Mouse (Mus musculus): ENCODE measurements around the gene Hist1h1c. TPM values are rescaled to one million over a fixed set of nuclear protein-coding genes. Genes with fewer than 3 reads are reported as not detected.
"Not testable (repeated sequence)": the region's sequence is repeated elsewhere in the genome, so short reads cannot be mapped to it uniquely, and the experiment has no call there.

The Hist1h1c gene
- polyA plus RNA-seq, 1 experiment from 2014 or later, result 13.5 TPM

DNA sequence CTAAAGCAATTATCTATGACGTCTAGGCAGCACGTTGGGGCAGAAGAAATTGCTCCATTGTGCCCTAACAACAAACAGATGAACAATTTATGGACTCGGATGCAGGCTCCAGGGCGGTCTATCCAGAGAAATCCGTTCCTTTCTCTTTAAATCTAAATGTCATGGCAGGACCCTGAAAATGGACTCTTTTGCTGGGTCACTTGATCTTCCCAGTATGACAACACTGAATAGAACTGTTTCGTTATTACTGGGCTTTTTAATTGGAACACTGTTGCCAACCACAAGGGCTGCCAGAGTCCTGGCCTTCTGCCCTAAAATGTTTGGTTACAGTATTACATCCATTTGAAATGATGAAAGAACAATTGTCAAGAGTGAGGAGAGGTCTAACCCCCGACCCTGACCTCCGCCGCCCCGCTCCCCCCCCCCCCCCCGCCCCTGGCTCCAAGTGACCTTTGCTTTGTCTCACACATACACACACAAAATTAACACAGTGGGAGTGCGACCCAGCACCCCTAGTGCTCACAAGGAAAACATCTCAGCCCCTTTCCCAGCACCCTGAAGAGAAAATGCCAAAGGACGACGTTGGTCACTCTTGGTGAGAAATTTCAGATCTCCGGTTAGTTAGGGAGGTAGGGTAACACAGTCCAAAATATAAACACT is 28.8 kb upstream of the Hist1h1c start:
- peak; percentile 44; the same call in 1 of the 2 replicates for ATAC-seq (ENCODE audit: low FRiP score)
- no peak overlapping the region; the same call in 1 of the 2 replicates for H3K27ac ChIP-seq (ENCODE audit: low read depth, low read length)
- 26% methylated on average over 12 of the region's 15 CpGs for WGBS

GRCm38 (mm10) chr13:23710374-23711089 is 28.1 kb upstream of the Hist1h1c start, which contains the start of gene Hfe:
Gene Hfe (minus strand): TSS chr13:23710854.
- peaks cover 11% of the 10 kb centered on the region for H3K4me1 ChIP-seq (ENCODE audit: control insufficient read depth, insufficient read depth, low read length)
- peak; percentile 95 for DNase-seq (ENCODE audit: low spot score, missing footprints)
- H3K27ac ChIP-seq (ENCODE audit: low read depth, low read length), result no peak within 1 kb of the TSS; the same call in 1 of the 2 replicates
- WGBS, result 9% methylated on average over 14 of the region's 17 CpGs
- peak within 1 kb of the TSS; percentile 51 for H3K4me2 ChIP-seq
- no peaks in the 10 kb centered on the region for H3K27me3 ChIP-seq (ENCODE audit: control insufficient read depth, insufficient read depth, low read length)
- no peaks in the 10 kb centered on the region for H3K9me3 ChIP-seq (ENCODE audit: control insufficient read depth, low read length)
- no peaks in the 10 kb centered on the region for H3K36me3 ChIP-seq (ENCODE audit: control insufficient read depth, insufficient read depth, low read length)
- peak; percentile 78 for ATAC-seq (ENCODE audit: low FRiP score)
- H3K4me3 ChIP-seq (ENCODE audit: low read depth, low read length), result peak within 1 kb of the TSS; percentile 22
- peak within 1 kb of the TSS; percentile 51 for H3K9ac ChIP-seq (ENCODE audit: low read length)

More for the DNA sequence above, 28.8 kb upstream of the Hist1h1c start:
- peak overlapping the region; percentile 51 for H3K9ac ChIP-seq (ENCODE audit: low read length)
- H3K9me3 ChIP-seq (ENCODE audit: control insufficient read depth, low read length), result no peaks in the 10 kb centered on the region
- H3K4me2 ChIP-seq, result peak overlapping the region; percentile 51
- DNase-seq (ENCODE audit: low spot score, missing footprints), result no peak
- H3K4me1 ChIP-seq (ENCODE audit: control insufficient read depth, insufficient read depth, low read length), result peaks cover 11% of the 10 kb centered on the region
- no peaks in the 10 kb centered on the region for H3K36me3 ChIP-seq (ENCODE audit: control insufficient read depth, insufficient read depth, low read length)
- H3K27me3 ChIP-seq (ENCODE audit: control insufficient read depth, insufficient read depth, low read length), result no peaks in the 10 kb centered on the region
- H3K4me3 ChIP-seq (ENCODE audit: low read depth, low read length), result peak overlapping the region; percentile 22

DNA sequence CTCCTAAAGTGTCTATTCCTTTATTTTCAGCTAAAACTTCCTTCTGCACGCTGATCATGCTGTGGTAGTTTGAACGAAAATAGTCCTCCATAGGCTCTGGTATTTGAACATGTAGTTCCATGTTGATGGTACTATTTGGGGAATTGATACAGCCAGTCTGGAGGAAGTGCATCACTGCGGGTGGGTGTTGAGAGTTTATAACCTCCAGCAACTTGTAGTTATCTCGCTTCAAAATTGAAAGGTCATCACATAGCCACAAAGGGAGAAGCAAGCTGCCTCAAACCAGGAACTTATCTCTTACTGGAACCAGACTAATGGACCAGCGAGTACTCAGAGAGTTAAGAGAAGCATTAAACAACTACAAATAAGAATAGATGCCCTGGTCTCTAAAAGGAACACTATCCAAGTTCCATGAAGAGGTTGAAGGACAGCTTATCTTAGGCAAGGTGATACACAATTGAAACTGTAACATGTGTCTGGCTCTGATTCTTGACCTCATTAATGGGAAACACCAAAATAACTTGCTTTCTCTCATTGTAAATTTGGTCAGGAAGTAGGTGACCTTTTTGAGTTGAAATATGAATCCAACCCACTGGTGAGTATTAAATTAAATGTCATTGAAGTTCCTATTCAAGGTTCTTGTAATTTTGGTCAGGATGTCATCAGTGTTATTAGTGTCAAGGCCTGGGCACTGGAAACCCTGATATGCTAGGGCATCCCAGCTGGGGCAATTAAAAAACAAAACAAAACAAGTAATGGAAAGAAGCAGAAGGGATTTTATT is 22.2 kb upstream of the Hist1h1c start:
- WGBS, result 84% methylated on average over 5 of the region's 5 CpGs
- Histone ChIP-seq H3K27me3 (ENCODE audit: control insufficient read depth, insufficient read depth, low read length) (no peaks in the 10 kb centered on the region), H3K4me3 (ENCODE audit: low read depth, low read length) (no peak overlapping the region), H3K9me3 (ENCODE audit: control insufficient read depth, low read length) (no peaks in the 10 kb centered on the region), H3K36me3 (ENCODE audit: control insufficient read depth, insufficient read depth, low read length) (no peaks in the 10 kb centered on the region), H3K4me2 (no peak overlapping the region), H3K9ac (ENCODE audit: low read length) (no peak overlapping the region), H3K4me1 (ENCODE audit: control insufficient read depth, insufficient read depth, low read length) (no peaks in the 10 kb centered on the region), H3K27ac (ENCODE audit: low read depth, low read length) (no peak overlapping the region)
- ATAC-seq (ENCODE audit: low FRiP score) (no peak), DNase-seq (ENCODE audit: low spot score, missing footprints) (no peak)

DNA sequence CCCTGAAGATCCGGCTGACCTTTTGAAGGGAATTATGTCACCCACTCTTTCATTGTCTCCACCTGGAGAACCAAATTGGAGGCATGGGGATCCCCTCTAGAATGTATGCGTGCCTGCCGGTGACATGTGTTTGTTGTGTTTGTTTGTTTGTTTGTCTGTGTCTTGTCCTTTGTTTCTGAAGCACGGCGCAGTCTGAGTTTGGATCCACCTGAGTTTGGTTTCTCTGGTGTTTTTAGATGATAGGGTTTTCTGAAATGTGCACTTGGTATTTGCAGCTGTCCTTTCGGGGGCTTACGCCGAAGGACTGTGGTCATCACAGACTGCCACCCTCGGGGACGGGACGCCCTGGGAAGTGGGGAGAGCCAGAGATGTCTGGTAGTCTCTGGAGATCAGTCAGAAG is 21.4 kb upstream of the Hist1h1c start:
- no peaks in the 10 kb centered on the region for H3K36me3 ChIP-seq (ENCODE audit: control insufficient read depth, insufficient read depth, low read length)
- no peak overlapping the region for H3K4me3 ChIP-seq (ENCODE audit: low read depth, low read length)
- H3K27ac ChIP-seq (ENCODE audit: low read depth, low read length), result no peak overlapping the region
- ATAC-seq (ENCODE audit: low FRiP score) (no peak), DNase-seq (ENCODE audit: low spot score, missing footprints) (no peak)
- no peak overlapping the region for H3K4me2 ChIP-seq
- H3K9ac ChIP-seq (ENCODE audit: low read length), result no peak overlapping the region
- H3K27me3 ChIP-seq (ENCODE audit: control insufficient read depth, insufficient read depth, low read length), result no peaks in the 10 kb centered on the region
- no peaks in the 10 kb centered on the region for H3K4me1 ChIP-seq (ENCODE audit: control insufficient read depth, insufficient read depth, low read length)
- WGBS, result 53% methylated on average over 11 of the region's 11 CpGs
- no peaks in the 10 kb centered on the region for H3K9me3 ChIP-seq (ENCODE audit: control insufficient read depth, low read length)

DNA sequence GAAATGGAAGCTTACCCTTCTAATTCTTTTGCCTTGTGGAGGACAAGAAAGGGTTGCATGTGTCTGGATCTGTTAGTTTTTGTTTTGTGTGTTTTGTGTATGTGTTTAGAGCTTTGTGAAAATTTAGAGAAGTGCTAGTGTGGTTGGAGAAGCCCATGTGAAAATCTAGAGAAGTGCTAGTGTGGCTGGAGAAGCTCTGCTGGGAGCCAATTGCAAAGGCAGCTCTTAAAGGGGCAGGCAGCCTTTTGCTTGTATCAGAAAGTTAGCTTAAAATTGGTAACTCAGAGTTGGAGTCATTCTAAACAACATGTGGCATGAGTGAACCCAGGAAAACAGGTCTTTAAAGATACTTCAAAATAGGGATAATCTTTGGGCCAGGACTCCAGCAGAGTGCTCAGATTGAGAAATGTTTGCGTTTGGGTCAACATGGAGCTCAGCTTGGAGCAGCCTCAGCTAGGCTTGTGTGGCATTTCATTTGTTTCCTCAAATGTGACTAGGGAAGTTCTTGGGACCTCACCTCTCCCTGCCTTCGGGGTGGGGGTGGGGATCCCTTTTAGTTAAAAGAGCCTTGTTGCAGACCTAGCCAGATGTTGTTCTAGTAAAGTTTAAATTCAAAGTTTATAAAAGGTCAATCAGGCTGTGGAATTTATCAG is 20.9 kb upstream of the Hist1h1c start:
- not testable (repeated sequence) for H3K4me2 ChIP-seq; H3K9ac ChIP-seq (ENCODE audit: low read length); ATAC-seq (ENCODE audit: low FRiP score); H3K4me1 ChIP-seq (ENCODE audit: control insufficient read depth, insufficient read depth, low read length); H3K9me3 ChIP-seq (ENCODE audit: control insufficient read depth, low read length); H3K27me3 ChIP-seq (ENCODE audit: control insufficient read depth, insufficient read depth, low read length); DNase-seq (ENCODE audit: low spot score, missing footprints); H3K36me3 ChIP-seq (ENCODE audit: control insufficient read depth, insufficient read depth, low read length); H3K27ac ChIP-seq (ENCODE audit: low read depth, low read length); H3K4me3 ChIP-seq (ENCODE audit: low read depth, low read length)
- 12% methylated on average over 2 of the region's 2 CpGs for WGBS

- H3K4me1 ChIP-seq (ENCODE audit: control insufficient read depth, insufficient read depth, low read length), result no peaks in the 10 kb centered on the region
- H3K9ac ChIP-seq (ENCODE audit: low read length), result no peak overlapping the region
- no peak for ATAC-seq (ENCODE audit: low FRiP score)
- no peaks in the 10 kb centered on the region for H3K9me3 ChIP-seq (ENCODE audit: control insufficient read depth, low read length)
- H3K36me3 ChIP-seq (ENCODE audit: control insufficient read depth, insufficient read depth, low read length), result no peaks in the 10 kb centered on the region
- H3K4me3 ChIP-seq (ENCODE audit: low read depth, low read length), result no peak overlapping the region
- H3K27ac ChIP-seq (ENCODE audit: low read depth, low read length), result no peak overlapping the region
- WGBS, result 87% methylated on average over 4 of the region's 4 CpGs
- no peak overlapping the region for H3K4me2 ChIP-seq
- H3K27me3 ChIP-seq (ENCODE audit: control insufficient read depth, insufficient read depth, low read length), result no peaks in the 10 kb centered on the region
- no peak for DNase-seq (ENCODE audit: low spot score, missing footprints)
Measured at GRCm38 (mm10) chr13:23724239-23724638, 14.4 kb upstream of the Hist1h1c start.

DNA sequence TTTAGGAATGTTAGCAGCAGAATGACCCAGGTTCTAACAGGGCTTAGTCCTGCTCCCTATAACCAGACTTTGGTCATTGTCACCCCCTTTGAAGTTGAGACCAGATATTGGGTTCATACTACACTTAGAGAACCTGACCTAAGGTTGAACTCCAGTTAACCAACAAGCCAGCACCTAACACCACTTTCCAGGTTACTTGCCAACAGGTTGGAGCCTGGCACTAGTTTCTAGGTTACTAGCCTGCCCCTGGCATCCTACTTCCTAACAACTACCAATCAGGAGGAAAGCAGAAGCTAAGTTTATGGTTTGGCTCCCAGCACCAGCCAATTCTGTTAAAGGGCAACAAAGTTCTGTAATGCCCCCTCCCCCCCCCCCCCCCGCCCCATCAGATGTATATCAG is 13.4 kb upstream of the Hist1h1c start:
- WGBS, result 33% methylated on average over 1 of the region's 1 CpGs
- no peak for ATAC-seq (ENCODE audit: low FRiP score)
- H3K36me3 ChIP-seq (ENCODE audit: control insufficient read depth, insufficient read depth, low read length), result no peaks in the 10 kb centered on the region
- no peak overlapping the region for H3K27ac ChIP-seq (ENCODE audit: low read depth, low read length)
- H3K9ac ChIP-seq (ENCODE audit: low read length), result no peak overlapping the region
- no peaks in the 10 kb centered on the region for H3K9me3 ChIP-seq (ENCODE audit: control insufficient read depth, low read length)
- DNase-seq (ENCODE audit: low spot score, missing footprints), result no peak
- no peak overlapping the region for H3K4me3 ChIP-seq (ENCODE audit: low read depth, low read length)
- no peak overlapping the region for H3K4me2 ChIP-seq
- no peaks in the 10 kb centered on the region for H3K4me1 ChIP-seq (ENCODE audit: control insufficient read depth, insufficient read depth, low read length)
- no peaks in the 10 kb centered on the region for H3K27me3 ChIP-seq (ENCODE audit: control insufficient read depth, insufficient read depth, low read length)

GRCm38 (mm10) chr13:23728472-23729191 is 10.0 kb upstream of the Hist1h1c start:
- ATAC-seq (ENCODE audit: low FRiP score) (no peak), DNase-seq (ENCODE audit: low spot score, missing footprints) (no peak)
- Histone ChIP-seq H3K9me3 (ENCODE audit: control insufficient read depth, low read length) (no peaks in the 10 kb centered on the region), H3K4me1 (ENCODE audit: control insufficient read depth, insufficient read depth, low read length) (no peaks in the 10 kb centered on the region), H3K27me3 (ENCODE audit: control insufficient read depth, insufficient read depth, low read length) (no peaks in the 10 kb centered on the region), H3K4me3 (ENCODE audit: low read depth, low read length) (no peak overlapping the region), H3K27ac (ENCODE audit: low read depth, low read length) (no peak overlapping the region), H3K4me2 (no peak overlapping the region), H3K9ac (ENCODE audit: low read length) (no peak overlapping the region), H3K36me3 (ENCODE audit: control insufficient read depth, insufficient read depth, low read length) (no peaks in the 10 kb centered on the region)
- WGBS, result 88% methylated on average over 18 of the region's 18 CpGs

Measured in midbrain, embryonic 11.5 days (tissue).